Comparison of ENCODE assay signal across 22 mouse cellular contexts in genomic region chr8:34355059-34355458, GRCm38 (mm10).
DNase-seq lines count a peak whose midpoint lies in the region; ATAC-seq and TF ChIP-seq lines count a peak whose summit lies in the region.
"Had no signal": no experiment of that assay in that cellular context is flagged by ENCODE, and none has a peak within 500 bp of the region (broad histone marks: within the 10 kb centered on the region; RNA-seq: fewer than 3 reads in every experiment).

No protein-coding gene starts in this region.

- H3K36me3 ChIP-seq in forebrain, embryonic 10.5 days (replicated peaks) = no peaks in the 10 kb centered on the region
- H3K36me3 ChIP-seq in forebrain, embryonic 11.5 days (ENCODE audit: control insufficient read depth, insufficient read depth, low read length) = no peaks in the 10 kb centered on the region
- H3K36me3 ChIP-seq in forebrain, embryonic 16.5 days (ENCODE audit: control insufficient read depth, insufficient read depth) = no peaks in the 10 kb centered on the region
- H3K36me3 ChIP-seq in forebrain, embryonic 15.5 days = no peaks in the 10 kb centered on the region
- H3K36me3 ChIP-seq in midbrain, embryonic 11.5 days (ENCODE audit: control insufficient read depth, insufficient read depth, low read length) = no peaks in the 10 kb centered on the region
- no peaks in the 10 kb centered on the region for H3K36me3 ChIP-seq in midbrain, postnatal 0 days (ENCODE audit: insufficient read depth, low read length)
- H3K36me3 ChIP-seq: heart, embryonic 12.5 days; heart, embryonic 15.5 days had no signal

- TF ChIP-seq CTCF in midbrain, postnatal 0 days (IDR thresholded peaks at IDR 0.05) = no peak

- no peaks in the 10 kb centered on the region for H3K9me3 ChIP-seq in forebrain, embryonic 10.5 days
- no peaks in the 10 kb centered on the region for H3K9me3 ChIP-seq in forebrain, embryonic 11.5 days (ENCODE audit: control insufficient read depth, low read length)
- H3K9me3 ChIP-seq in forebrain, embryonic 16.5 days (ENCODE audit: control insufficient read depth, low read length) = no peaks in the 10 kb centered on the region
- no peaks in the 10 kb centered on the region for H3K9me3 ChIP-seq in forebrain, embryonic 15.5 days
- no peaks in the 10 kb centered on the region for H3K9me3 ChIP-seq in midbrain, embryonic 11.5 days (ENCODE audit: control insufficient read depth, low read length)
- no peaks in the 10 kb centered on the region for H3K9me3 ChIP-seq in midbrain, postnatal 0 days (ENCODE audit: low read length)
- H3K9me3 ChIP-seq: heart, embryonic 15.5 days had no signal

- H3K4me1 ChIP-seq in forebrain, embryonic 10.5 days = peaks cover 14% of the 10 kb centered on the region
- no peaks in the 10 kb centered on the region for H3K4me1 ChIP-seq in forebrain, embryonic 11.5 days (replicated peaks; ENCODE audit: control insufficient read depth, insufficient read depth, low read length)
- H3K4me1 ChIP-seq in forebrain, embryonic 16.5 days (replicated peaks; ENCODE audit: control insufficient read depth, insufficient read depth, low read length) = peaks cover 10% of the 10 kb centered on the region
- peaks cover 8% of the 10 kb centered on the region for H3K4me1 ChIP-seq in forebrain, embryonic 15.5 days
- no peaks in the 10 kb centered on the region for H3K4me1 ChIP-seq in midbrain, embryonic 11.5 days (ENCODE audit: control insufficient read depth, insufficient read depth, low read length)
- H3K4me1 ChIP-seq in midbrain, postnatal 0 days (ENCODE audit: insufficient read depth, low read length) = no peaks in the 10 kb centered on the region
- H3K4me1 ChIP-seq: heart, embryonic 12.5 days; heart, embryonic 15.5 days had no signal

- no peak overlapping the region for H3K4me3 ChIP-seq in forebrain, embryonic 10.5 days
- no peak overlapping the region for H3K4me3 ChIP-seq in forebrain, embryonic 11.5 days (ENCODE audit: low read depth, low read length)
- no peak overlapping the region for H3K4me3 ChIP-seq in forebrain, embryonic 16.5 days (replicated peaks; ENCODE audit: low read length)
- no peak overlapping the region for H3K4me3 ChIP-seq in forebrain, embryonic 15.5 days
- no peak overlapping the region for H3K4me3 ChIP-seq in midbrain, embryonic 11.5 days (ENCODE audit: low read depth, low read length)
- no peak overlapping the region for H3K4me3 ChIP-seq in midbrain, postnatal 0 days (ENCODE audit: low read depth, low read length)
- H3K4me3 ChIP-seq: heart, embryonic 12.5 days; heart, embryonic 15.5 days had no signal

- 54% methylated on average over 13 of the region's 13 CpGs for WGBS in forebrain, embryonic 10.5 days
- 44% methylated on average over 13 of the region's 13 CpGs for WGBS in forebrain, embryonic 11.5 days
- WGBS in forebrain, embryonic 16.5 days = 18% methylated on average over 13 of the region's 13 CpGs
- 25% methylated on average over 13 of the region's 13 CpGs for WGBS in forebrain, embryonic 15.5 days
- 31% methylated on average over 13 of the region's 13 CpGs for WGBS in midbrain, embryonic 11.5 days
- 28% methylated on average over 13 of the region's 13 CpGs for WGBS in midbrain, postnatal 0 days

- H3K27ac ChIP-seq in forebrain, embryonic 10.5 days = peak overlapping the region; percentile 44; the same call in 1 of the 2 replicates
- no peak overlapping the region for H3K27ac ChIP-seq in forebrain, embryonic 11.5 days (ENCODE audit: low read depth, low read length)
- no peak overlapping the region for H3K27ac ChIP-seq in forebrain, embryonic 16.5 days (ENCODE audit: low read length)
- no peak overlapping the region for H3K27ac ChIP-seq in forebrain, embryonic 15.5 days (replicated peaks)
- H3K27ac ChIP-seq in midbrain, embryonic 11.5 days (ENCODE audit: low read depth, low read length) = no peak overlapping the region
- H3K27ac ChIP-seq in midbrain, postnatal 0 days (ENCODE audit: low read depth, low read length) = no peak overlapping the region
- H3K27ac ChIP-seq: heart, embryonic 15.5 days; hindbrain, embryonic 14.5 days; hindbrain, postnatal 0 days had no signal

- no peak for DNase-seq in forebrain, embryonic 10.5 days (ENCODE audit: extremely low spot score, low spot score)
- no peak for DNase-seq in forebrain, embryonic 11.5 days (ENCODE audit: low spot score)
- DNase-seq in midbrain, embryonic 11.5 days (ENCODE audit: low spot score, missing footprints) = peak; percentile 80
- DNase-seq in midbrain, postnatal 0 days (ENCODE audit: low spot score) = no peak
- DNase-seq: adrenal gland, adult 8-10 months; adrenal gland, postnatal 25 days; cerebellum, adult 18-20 months; cerebellum, adult 9-10 months; cerebellum, postnatal 14 days; gastrocnemius, postnatal 25 days; heart, adult 18-20 months; heart, postnatal 14 days; heart, postnatal 4 days had no signal

- no peaks in the 10 kb centered on the region for H3K27me3 ChIP-seq in forebrain, embryonic 10.5 days (ENCODE audit: poor library complexity, severe bottlenecking)
- no peaks in the 10 kb centered on the region for H3K27me3 ChIP-seq in forebrain, embryonic 11.5 days (ENCODE audit: control insufficient read depth, insufficient read depth, low read length)
- H3K27me3 ChIP-seq in forebrain, embryonic 16.5 days (replicated peaks; ENCODE audit: control insufficient read depth, insufficient read depth, low read length) = no peaks in the 10 kb centered on the region
- no peaks in the 10 kb centered on the region for H3K27me3 ChIP-seq in forebrain, embryonic 15.5 days
- no peaks in the 10 kb centered on the region; the same call in 1 of the 2 replicates for H3K27me3 ChIP-seq in midbrain, embryonic 11.5 days (ENCODE audit: control insufficient read depth, insufficient read depth, low read length)
- H3K27me3 ChIP-seq in midbrain, postnatal 0 days (ENCODE audit: insufficient read depth, low read length) = no peaks in the 10 kb centered on the region
- H3K27me3 ChIP-seq: heart, embryonic 15.5 days had no signal

- no peak overlapping the region for H3K4me2 ChIP-seq in forebrain, embryonic 11.5 days (ENCODE audit: low read depth, low read length, severe bottlenecking)
- no peak overlapping the region for H3K4me2 ChIP-seq in forebrain, embryonic 16.5 days (ENCODE audit: low read length)
- no peak overlapping the region for H3K4me2 ChIP-seq in forebrain, embryonic 15.5 days (replicated peaks)
- H3K4me2 ChIP-seq in midbrain, embryonic 11.5 days = no peak overlapping the region
- no peak overlapping the region for H3K4me2 ChIP-seq in midbrain, postnatal 0 days (ENCODE audit: low read depth, low read length, poor library complexity, severe bottlenecking)
- H3K4me2 ChIP-seq: heart, embryonic 12.5 days; heart, embryonic 15.5 days; hindbrain, embryonic 14.5 days had no signal

- ATAC-seq in forebrain, embryonic 11.5 days (replicated peaks; ENCODE audit: low FRiP score) = no peak
- 0 out of 2 replicates have a peak, but pooled peaks have one; percentile 29 for ATAC-seq in forebrain, embryonic 16.5 days
- ATAC-seq in forebrain, embryonic 15.5 days (replicated peaks) = no peak
- ATAC-seq in midbrain, embryonic 11.5 days (ENCODE audit: low FRiP score) = no peak
- ATAC-seq in midbrain, postnatal 0 days (ENCODE audit: low FRiP score) = no peak
- ATAC-seq: activated CD4-positive, CD25-positive, alpha-beta regulatory T cell, adult 4 months; hindbrain, postnatal 0 days; inflammation-experienced regulatory T-cells, adult 6 months; intestine, embryonic 16.5 days had no signal

- no peak overlapping the region for H3K9ac ChIP-seq in forebrain, embryonic 11.5 days (ENCODE audit: low read length)
- no peak overlapping the region for H3K9ac ChIP-seq in forebrain, embryonic 16.5 days (replicated peaks; ENCODE audit: low read depth, low read length)
- H3K9ac ChIP-seq in forebrain, embryonic 15.5 days (replicated peaks) = no peak overlapping the region
- peak overlapping the region; percentile 29; the same call in 1 of the 2 replicates for H3K9ac ChIP-seq in midbrain, embryonic 11.5 days (ENCODE audit: low read length)
- no peak overlapping the region for H3K9ac ChIP-seq in midbrain, postnatal 0 days (replicated peaks; ENCODE audit: low read length, poor library complexity, severe bottlenecking)
- H3K9ac ChIP-seq: heart, embryonic 12.5 days; heart, embryonic 15.5 days; hindbrain, embryonic 14.5 days had no signal
